Mouse (Mus musculus) lung, adult 2 months (tissue): ENCODE data around the gene Hmcn1. TPM values are rescaled to one million over a fixed set of nuclear protein-coding genes. Genes with fewer than 3 reads are reported as not detected.

Source experiments
- DNase-seq: peaks from one replicate; pipeline ENCODE4 v3.0.0; 2022
- H3K4me1 ChIP-seq: fragments of 200-500 bp; 2 replicates; pipeline ENCODE4 v1.6.1; 2011; ENCODE audit warnings: low read length; ENCODE audit not compliant: control insufficient read depth, insufficient read depth
- H3K4me3 ChIP-seq: fragments of 200-500 bp; replicated peaks from 2 replicates; pipeline ENCODE3; 2011; ENCODE audit warnings: low read depth, mild to moderate bottlenecking, control low read depth, low read length; ENCODE audit errors: extremely low read depth
- CTCF ChIP-seq: fragments of 200-500 bp; IDR thresholded peaks from 2 replicates; pipeline ENCODE4 v1.5.1; 2011; ENCODE audit warnings: mild to moderate bottlenecking, low read length, control low read depth; ENCODE audit not compliant: insufficient read depth
- POLR2A ChIP-seq: fragments of 200-500 bp; IDR thresholded peaks from 2 replicates; pipeline ENCODE4 v1.6.1; 2011; ENCODE audit warnings: low read depth, mild to moderate bottlenecking, control low read depth, low read length, borderline replicate concordance; ENCODE audit errors: extremely low read depth
- WGBS: fragments of 180-500 bp; shearing (Covaris S2); methylation state at CpG from one replicate; pipeline ENCODE4 v1.1.7; 2018; 5-methylcytosine and 5-hydroxymethylcytosine counted together
- polyA plus RNA-seq: library from polyadenylated mRNA; depleted of rRNA; stranded (reverse); fragments of >200 nt; gene quantifications from 2 replicates; pipeline ENCODE4 v1.2.3, GENCODE M21; 2012; rRNA removed

Hmcn1 gene
- polyA plus RNA-seq = 48.8 and 72.0 TPM in 2 replicates

DNA sequence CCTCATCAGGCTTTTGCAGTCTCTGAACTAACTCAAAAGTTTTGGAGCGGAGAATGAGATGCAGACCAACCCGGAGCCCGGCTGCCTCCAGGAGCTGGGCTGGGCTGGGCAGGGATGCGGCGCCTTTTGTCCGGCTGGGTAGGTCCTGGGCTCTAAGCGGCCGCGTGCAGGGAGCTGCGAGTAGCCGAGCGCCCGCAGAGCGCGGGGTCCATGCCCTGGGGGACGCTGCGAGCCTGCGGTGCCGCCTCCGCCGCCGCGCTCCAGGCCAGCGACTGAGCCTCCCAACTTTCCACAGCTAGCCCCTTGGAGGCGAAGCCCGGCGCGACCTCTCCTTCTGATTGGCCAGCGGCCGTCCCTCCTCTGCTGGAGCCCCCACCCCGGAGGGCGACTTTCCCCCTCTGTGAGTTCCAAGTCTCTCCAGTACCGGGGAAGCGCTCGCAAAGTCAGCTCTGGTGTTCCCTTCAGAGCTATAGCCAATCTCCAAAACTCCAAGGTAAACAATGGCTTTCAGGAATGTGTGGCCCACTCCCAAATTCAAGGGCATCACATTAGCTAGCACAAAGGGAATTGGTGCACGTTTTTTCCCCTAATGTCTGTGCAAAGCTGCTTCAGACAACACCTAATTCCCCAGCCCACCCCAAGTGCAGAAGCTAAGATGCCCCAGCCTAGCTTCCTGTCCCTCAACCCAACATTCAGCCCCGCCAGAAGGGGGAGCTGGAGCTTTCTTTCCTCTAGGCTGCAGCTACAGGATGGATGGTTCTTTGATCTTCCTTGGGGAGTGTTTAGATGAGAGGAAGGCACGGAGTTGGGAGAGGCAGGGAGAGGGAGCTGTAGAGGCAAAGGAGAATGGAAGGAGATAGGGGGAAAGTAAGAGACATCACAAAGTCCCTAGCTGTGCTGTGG, at the start of gene Hmcn1:
TSS of gene Hmcn1 (minus strand) at position 274 of the 903 bp plus-strand sequence.
- WGBS = 1% methylated on average over 38 of the region's 38 CpGs
- H3K4me1 ChIP-seq = no peaks in the 10 kb centered on the region
- peak within 1 kb of the TSS; percentile 85 for H3K4me3 ChIP-seq
- peak; percentile 64 for DNase-seq
- TF ChIP-seq POLR2A = peak; percentile 86
- peak; percentile 51 for TF ChIP-seq CTCF

DNA sequence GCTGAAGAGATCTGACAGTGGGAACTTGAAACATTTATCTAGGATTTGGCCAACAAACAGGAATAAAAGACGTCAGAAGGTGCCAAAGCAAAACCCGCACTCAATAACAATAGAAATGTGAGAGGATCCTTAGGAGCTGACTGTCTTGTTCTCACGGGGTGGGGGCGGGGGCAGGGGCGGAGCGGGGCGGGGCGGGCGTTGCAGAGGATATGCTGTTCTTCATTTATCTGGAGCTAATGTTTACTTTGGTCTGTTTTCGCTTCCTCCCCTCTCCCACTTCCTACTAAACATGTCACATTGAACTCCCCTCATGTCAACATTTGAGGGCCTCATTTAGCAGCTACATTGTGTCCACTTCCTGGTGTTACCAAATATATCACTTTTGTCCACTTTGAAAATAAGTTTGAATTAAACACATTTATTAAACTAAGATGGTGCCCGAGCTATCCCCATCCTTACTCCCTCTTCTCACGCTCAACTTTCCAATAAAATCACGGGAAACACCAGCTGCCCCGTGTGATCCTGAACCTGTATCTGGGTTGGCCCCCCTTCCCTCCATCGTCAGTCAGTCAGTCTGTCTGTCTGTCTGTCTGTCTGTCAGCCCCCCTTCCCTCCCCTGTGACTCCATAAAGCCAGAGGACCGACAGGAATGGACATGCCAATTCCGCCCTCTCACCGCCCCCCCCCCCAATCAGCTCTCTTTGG, 47.9 kb upstream of the Hmcn1 start:
- WGBS = 20% methylated on average over 18 of the region's 18 CpGs
- no peak for DNase-seq
- H3K4me1 ChIP-seq = peaks cover 26% of the 10 kb centered on the region
- H3K4me3 ChIP-seq = no peak overlapping the region
- TF ChIP-seq CTCF = no peak
- peak; percentile 20; the same call in 1 of the 2 replicates for TF ChIP-seq POLR2A

GRCm38 (mm10) chr1:151040290-151040689, 47.1 kb upstream of the Hmcn1 start:
- H3K4me1 ChIP-seq = peaks cover 27% of the 10 kb centered on the region
- whole genome bisulfite sequencing = 34% methylated on average over 7 of the region's 7 CpGs
- no peak for TF ChIP-seq POLR2A
- TF ChIP-seq CTCF = no peak

DNA sequence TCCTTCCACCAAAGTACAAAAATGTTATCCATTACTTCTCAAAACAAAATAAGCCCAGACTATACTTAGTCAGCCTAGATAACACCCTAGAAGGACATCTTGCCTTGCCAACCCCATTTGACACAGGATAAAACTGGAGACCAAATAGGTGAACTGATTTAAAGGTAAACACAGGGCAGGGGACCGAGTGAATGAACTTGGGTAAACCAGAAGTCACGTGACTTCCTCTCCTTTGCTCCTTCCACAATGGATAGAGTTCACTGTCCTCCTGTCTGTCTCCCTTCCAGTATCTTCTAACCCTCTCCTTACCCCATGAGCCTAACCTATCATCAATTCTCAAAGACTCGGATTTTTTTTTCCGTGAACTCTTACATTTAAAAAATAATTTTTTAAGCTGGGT, 46.0 kb upstream of the Hmcn1 start:
- WGBS = 64% methylated on average over 4 of the region's 4 CpGs
- Histone ChIP-seq H3K4me1 (peaks cover 23% of the 10 kb centered on the region), H3K4me3 (no peak overlapping the region)
- no peak for DNase-seq
- TF ChIP-seq CTCF = no peak
- no peak for TF ChIP-seq POLR2A

More at GRCm38 (mm10) chr1:151040290-151040689, 47.1 kb upstream of the Hmcn1 start:
- peak overlapping the region; percentile 19 for H3K4me3 ChIP-seq
- DNase-seq = no peak

DNA sequence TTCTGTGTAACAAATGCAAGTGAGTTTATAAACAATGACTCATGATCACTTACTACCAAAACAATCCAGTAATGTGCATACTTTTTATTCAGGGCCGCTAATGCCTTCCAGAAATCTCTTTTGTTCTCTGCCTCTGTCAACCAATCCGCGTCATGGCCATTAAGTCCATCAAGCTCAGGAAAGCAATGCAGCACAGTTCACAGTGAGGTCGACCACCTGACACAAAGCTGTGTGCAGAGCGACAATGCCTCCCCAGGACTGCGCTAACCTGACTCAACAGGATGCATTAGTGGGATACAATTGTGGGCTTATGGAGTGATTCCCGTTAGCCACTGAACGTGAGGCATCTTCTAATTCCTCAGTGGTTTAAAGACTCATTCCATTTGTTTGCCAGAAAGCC, 45.3 kb upstream of the Hmcn1 start:
- 42% methylated on average over 8 of the region's 8 CpGs for WGBS
- DNase-seq = no peak
- no peak for TF ChIP-seq CTCF
- TF ChIP-seq POLR2A = no peak

GRCm38 (mm10) chr1:151036405-151036985, 43.3 kb upstream of the Hmcn1 start:
- TF ChIP-seq POLR2A (no peak), CTCF (no peak)
- DNase-seq = no peak
- H3K4me3 ChIP-seq = no peak overlapping the region
- peaks cover 23% of the 10 kb centered on the region for H3K4me1 ChIP-seq
- WGBS = 54% methylated on average over 15 of the region's 15 CpGs

More for the DNA sequence above, 45.3 kb upstream of the Hmcn1 start:
- Histone ChIP-seq H3K4me3 (no peak overlapping the region), H3K4me1 (peaks cover 23% of the 10 kb centered on the region)

DNA sequence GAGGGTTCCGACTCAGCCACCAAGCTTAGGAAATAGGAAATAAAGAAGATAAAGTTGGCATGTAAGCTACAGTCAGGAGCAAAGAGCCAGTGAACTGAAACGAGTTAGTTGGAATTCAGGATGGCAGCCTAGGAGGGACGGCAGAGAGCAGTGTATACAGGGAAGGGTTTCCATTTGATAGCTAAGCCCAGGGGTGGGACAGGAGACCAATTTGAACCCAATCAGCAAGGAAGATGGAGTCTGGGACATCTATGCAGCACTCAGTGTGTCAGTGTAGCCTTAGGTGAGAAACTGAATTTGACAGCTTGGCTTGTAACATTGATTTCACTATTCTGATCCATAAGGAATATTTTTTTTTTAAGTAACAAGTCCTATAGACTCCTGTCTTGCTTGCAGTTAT, 42.5 kb upstream of the Hmcn1 start:
- WGBS = 66% methylated on average over 3 of the region's 3 CpGs
- DNase-seq = no peak
- no peak overlapping the region for H3K4me3 ChIP-seq
- TF ChIP-seq CTCF (no peak), POLR2A (no peak)
- peaks cover 18% of the 10 kb centered on the region for H3K4me1 ChIP-seq

DNA sequence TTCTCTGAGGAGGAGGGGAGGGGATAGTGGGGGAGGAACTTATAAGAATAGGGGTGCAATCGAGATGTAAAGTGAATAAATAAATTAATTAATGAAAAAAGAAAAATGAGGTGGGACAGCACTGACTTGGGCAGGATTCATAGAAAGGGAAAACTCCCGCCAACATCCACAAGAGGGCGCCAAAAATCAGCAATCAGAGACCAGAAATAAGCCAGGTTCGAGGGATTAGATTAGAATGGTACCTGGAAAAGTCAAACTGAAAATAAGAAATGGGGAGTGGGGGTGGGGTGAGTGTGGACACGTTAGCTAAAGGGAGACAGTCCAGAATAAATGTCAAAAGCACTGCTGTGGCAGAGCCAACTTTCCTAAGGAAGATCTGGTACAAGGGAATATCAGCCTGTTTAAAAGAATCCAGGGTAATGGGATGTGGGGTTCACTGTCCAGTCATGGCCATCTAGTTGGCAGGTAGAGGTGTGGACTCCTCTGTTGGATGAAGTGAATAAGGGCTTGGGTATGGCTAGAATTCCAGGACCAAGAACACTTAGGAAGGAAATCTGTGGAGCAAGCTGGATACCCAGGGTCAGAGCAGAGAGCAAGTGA, 41.9 kb upstream of the Hmcn1 start:
- TF ChIP-seq POLR2A (no peak), CTCF (peak; percentile 40; the same call in 1 of the 2 replicates)
- Histone ChIP-seq H3K4me3 (no peak overlapping the region), H3K4me1 (peaks cover 12% of the 10 kb centered on the region)
- WGBS = under 1% methylated on average over 5 of the region's 5 CpGs
- DNase-seq = peak; percentile 69

DNA sequence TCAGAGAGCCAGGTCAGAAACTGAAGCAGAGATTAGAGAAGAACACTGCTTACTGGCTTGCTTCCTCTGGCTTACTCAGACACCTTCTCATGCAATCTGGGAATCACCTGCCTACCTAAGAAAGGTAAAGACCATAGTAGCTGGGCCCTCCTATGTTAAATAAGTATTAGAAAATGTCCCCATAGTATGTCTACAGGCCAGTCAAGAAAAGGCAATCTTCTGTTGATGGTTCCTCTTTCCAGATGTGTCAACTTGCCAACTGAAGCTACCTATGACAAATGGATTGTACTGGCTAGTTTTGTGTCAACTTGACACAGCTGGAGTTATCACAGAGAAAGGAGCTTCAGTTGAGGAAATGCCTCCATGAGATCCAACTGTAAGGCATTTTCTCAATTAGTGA, 40.1 kb upstream of the Hmcn1 start:
- Histone ChIP-seq H3K4me1 (peaks cover 8% of the 10 kb centered on the region), H3K4me3 (no peak overlapping the region)
- no peak for DNase-seq
- no peak for TF ChIP-seq POLR2A
- TF ChIP-seq CTCF = no peak
